Mouse (Mus musculus) testis, adult 2 months (tissue): ENCODE measurements at regions not wholly inside any gene's neighbourhood (a gene's known extent, or its start where the extent isn't known, plus 50 kb on each side); places are given as distances from the start of the nearest gene placed in this dataset.
A peak's percentile ranks its signal among the peaks of the same experiment; 100 is the strongest.

Experiments
- H3K27ac ChIP-seq: fragments of 200-500 bp; 2 replicates; pipeline ENCODE4 v1.5.1; 2012; ENCODE audit warnings: low read depth, low read length; ENCODE audit not compliant: control insufficient read depth, insufficient read depth
- H3K27me3 ChIP-seq: fragments of 200-500 bp; 2 replicates; pipeline ENCODE4 v1.6.1; 2012; ENCODE audit warnings: mild to moderate bottlenecking, low read length, moderate library complexity; ENCODE audit not compliant: control insufficient read depth, insufficient read depth
- H3K36me3 ChIP-seq: fragments of 200-500 bp; 2 replicates; pipeline ENCODE4 v1.6.1; 2012; ENCODE audit warnings: mild to moderate bottlenecking, low read length; ENCODE audit not compliant: control insufficient read depth, insufficient read depth
- H3K4me1 ChIP-seq: fragments of 200-500 bp; 2 replicates; pipeline ENCODE4 v1.6.1; 2012; ENCODE audit warnings: low read length; ENCODE audit not compliant: control insufficient read depth, insufficient read depth
- H3K4me3 ChIP-seq: fragments of 200-500 bp; 2 replicates; pipeline ENCODE4 v1.5.1; 2012; ENCODE audit warnings: low read depth, mild to moderate bottlenecking, low read length, moderate library complexity, mixed read lengths; ENCODE audit not compliant: control insufficient read depth
- CTCF ChIP-seq: fragments of 200-500 bp; IDR thresholded peaks from 2 replicates; pipeline ENCODE4 v1.5.1; 2012; ENCODE audit warnings: low read depth, mild to moderate bottlenecking, inconsistent platforms, low read length, moderate library complexity; ENCODE audit not compliant: control insufficient read depth, insufficient read depth, insufficient replicate concordance
- POLR2A ChIP-seq: fragments of 200-500 bp; IDR thresholded peaks from 2 replicates; pipeline ENCODE4 v1.6.1; 2012; ENCODE audit warnings: low read depth, mild to moderate bottlenecking, inconsistent platforms, low read length, moderate library complexity; ENCODE audit not compliant: control insufficient read depth

DNA sequence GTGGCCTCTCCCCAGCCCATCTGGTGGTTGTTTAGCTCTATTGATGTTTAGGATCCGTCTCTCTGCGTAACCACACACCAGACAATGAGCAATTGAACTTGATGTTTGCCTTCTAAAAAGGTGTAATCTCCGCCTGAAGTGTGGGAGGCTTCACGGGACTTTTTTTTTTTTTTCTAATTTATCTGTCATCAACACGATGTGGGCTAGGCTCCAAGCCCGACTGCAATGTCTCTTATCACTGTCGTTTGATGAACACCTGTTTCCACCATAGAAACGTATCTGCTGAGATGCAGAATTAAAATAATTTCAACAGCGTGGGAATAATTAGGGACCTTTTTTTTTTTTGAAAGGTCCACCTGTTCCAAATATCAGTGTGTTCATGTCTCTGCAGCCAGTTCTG, 257.0 kb upstream of the Dnajc19 start:
- TF ChIP-seq POLR2A (no peak), CTCF (no peak)
- Histone ChIP-seq H3K4me1 (no peaks in the 10 kb centered on the region), H3K27ac (no peak overlapping the region), H3K4me3 (no peak overlapping the region), H3K27me3 (no peaks in the 10 kb centered on the region), H3K36me3 (no peaks in the 10 kb centered on the region)

DNA sequence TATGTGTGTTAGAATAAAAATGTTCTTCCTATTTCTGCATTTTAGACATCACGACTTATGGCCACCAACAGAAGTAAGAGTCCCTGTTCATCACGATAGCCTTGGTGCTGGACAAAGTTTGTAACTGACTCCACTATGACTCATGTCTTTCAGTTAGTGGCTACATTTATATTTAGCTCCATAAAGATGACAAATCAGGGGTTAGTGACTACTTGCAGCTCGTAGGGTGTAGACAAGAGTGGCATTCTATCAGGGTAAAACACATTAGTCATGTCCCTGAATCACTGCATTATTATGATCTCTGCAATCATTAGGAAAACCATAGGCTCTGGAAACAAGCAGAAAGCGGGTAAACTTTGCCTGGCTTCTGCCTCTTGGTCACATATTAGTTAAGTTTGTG, 252.4 kb upstream of the Dnajc19 start:
- no peak overlapping the region for H3K4me3 ChIP-seq
- no peak overlapping the region for H3K27ac ChIP-seq
- H3K36me3 ChIP-seq: no peaks in the 10 kb centered on the region
- no peaks in the 10 kb centered on the region for H3K4me1 ChIP-seq
- no peak for TF ChIP-seq POLR2A
- no peak for TF ChIP-seq CTCF
- H3K27me3 ChIP-seq: no peaks in the 10 kb centered on the region

GRCm38 (mm10) chr3:34331889-34332276, 250.8 kb upstream of the Dnajc19 start:
- H3K27ac ChIP-seq: no peak overlapping the region
- H3K27me3 ChIP-seq: no peaks in the 10 kb centered on the region
- no peaks in the 10 kb centered on the region for H3K36me3 ChIP-seq
- H3K4me1 ChIP-seq: no peaks in the 10 kb centered on the region
- H3K4me3 ChIP-seq: no peak overlapping the region
- TF ChIP-seq CTCF: no peak
- no peak for TF ChIP-seq POLR2A

DNA sequence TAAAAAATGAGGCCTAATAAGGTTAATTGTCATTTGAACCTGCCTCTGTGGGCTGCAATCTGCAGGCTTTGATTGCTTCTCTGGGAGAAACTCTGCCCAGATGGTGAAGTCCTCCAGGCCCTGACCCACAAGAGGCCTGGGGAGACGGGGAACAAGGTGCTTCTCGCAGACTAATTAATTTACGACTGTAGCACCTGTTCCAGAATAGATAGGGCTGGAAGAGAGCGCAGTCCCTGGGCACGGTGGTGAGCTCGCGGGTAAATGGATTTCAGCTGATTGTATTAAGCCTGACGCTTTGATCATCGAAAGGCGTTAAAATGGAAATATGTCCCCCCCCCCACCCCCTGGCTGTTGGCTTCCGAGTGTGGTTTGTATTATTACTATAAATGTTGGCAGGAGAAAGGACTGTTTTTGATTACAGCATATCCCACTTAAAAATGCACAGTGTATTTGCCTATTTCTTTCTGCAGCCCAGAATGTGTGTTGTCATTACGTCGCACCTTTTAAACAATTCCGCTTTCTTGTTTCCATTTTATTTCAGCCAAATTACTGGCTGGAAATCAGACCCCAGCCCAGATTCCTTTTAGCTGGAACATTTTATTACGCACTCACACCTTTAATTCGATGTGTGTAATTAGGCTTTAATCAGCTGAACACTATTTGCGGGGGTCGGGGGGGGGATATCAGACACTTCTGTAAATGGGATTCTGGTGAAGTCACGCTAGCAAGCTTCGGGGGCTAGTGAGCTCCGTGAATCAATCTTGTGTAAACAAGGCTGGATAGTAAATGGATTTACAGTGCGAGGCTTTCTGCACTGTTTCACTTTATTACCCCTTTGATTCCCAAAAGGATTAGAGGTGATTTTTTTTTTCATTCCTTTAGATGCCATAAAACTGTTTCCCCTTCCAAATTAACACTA, 250.1 kb upstream of the Dnajc19 start:
- no peak overlapping the region for H3K4me3 ChIP-seq
- no peaks in the 10 kb centered on the region for H3K4me1 ChIP-seq
- H3K27ac ChIP-seq: no peak overlapping the region
- no peak for TF ChIP-seq POLR2A
- TF ChIP-seq CTCF: no peak
- no peaks in the 10 kb centered on the region for H3K36me3 ChIP-seq
- H3K27me3 ChIP-seq: no peaks in the 10 kb centered on the region

DNA sequence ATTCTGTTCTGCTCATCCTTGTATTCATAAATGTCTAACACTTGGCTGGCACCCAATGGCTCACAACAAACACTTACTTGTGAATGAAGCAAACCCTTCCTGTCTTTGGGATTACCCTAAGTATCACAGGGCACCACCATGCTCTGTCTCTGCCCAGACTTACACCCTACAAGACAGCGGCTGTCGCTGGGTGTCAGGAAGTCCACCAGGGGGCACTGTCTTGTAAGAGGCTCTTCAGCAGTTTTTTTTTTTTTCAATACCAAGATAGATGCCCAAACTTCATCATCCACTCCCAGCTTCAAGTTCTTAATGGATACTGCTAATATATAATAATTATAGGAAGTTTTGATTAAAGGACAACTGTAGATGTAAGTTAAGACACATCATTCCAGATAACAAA, 247.7 kb upstream of the Dnajc19 start:
- no peak overlapping the region for H3K27ac ChIP-seq
- no peak overlapping the region for H3K4me3 ChIP-seq
- TF ChIP-seq CTCF: peak; percentile 15; the same call in 1 of the 2 replicates
- no peak for TF ChIP-seq POLR2A
- H3K36me3 ChIP-seq: no peaks in the 10 kb centered on the region
- H3K4me1 ChIP-seq: no peaks in the 10 kb centered on the region
- H3K27me3 ChIP-seq: no peaks in the 10 kb centered on the region

DNA sequence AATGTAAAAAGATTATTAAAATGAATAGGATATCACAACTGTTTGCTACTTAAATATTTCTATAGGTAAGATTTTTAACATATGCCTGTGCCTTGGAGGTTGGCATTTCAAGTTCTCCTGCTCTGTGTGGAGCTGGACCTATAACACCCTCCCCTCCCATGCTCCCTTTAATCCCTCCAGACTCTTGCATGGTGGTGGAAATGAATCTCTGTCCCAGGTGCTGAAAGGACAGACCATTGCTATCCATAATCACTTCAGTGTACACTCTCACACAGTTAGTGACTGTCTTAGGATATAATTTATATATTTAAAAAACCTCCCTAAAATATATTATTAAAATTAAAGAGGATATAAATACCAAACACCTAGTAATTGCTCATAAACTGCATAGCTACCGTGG, 244.5 kb upstream of the Dnajc19 start:
- TF ChIP-seq POLR2A (no peak), CTCF (no peak)
- no peak overlapping the region for H3K4me3 ChIP-seq
- H3K4me1 ChIP-seq: peaks cover 3% of the 10 kb centered on the region; the same call in 1 of the 2 replicates
- no peaks in the 10 kb centered on the region for H3K36me3 ChIP-seq
- no peaks in the 10 kb centered on the region for H3K27me3 ChIP-seq
- H3K27ac ChIP-seq: no peak overlapping the region

- no peaks in the 10 kb centered on the region for H3K36me3 ChIP-seq
- H3K4me1 ChIP-seq: peaks cover 3% of the 10 kb centered on the region; the same call in 1 of the 2 replicates
- H3K27ac ChIP-seq: no peak overlapping the region
- H3K4me3 ChIP-seq: no peak overlapping the region
- TF ChIP-seq POLR2A (no peak), CTCF (no peak)
- no peaks in the 10 kb centered on the region for H3K27me3 ChIP-seq
Observed at GRCm38 (mm10) chr3:34322527-34323210, 241.5 kb upstream of the Dnajc19 start.
